Mouse (Mus musculus): ENCODE data around the gene Setd1a.
"Not testable (repeated sequence)": the region's sequence is repeated elsewhere in the genome, so short reads cannot be mapped to it uniquely, and the experiment has no call there.

Setd1a gene

DNA sequence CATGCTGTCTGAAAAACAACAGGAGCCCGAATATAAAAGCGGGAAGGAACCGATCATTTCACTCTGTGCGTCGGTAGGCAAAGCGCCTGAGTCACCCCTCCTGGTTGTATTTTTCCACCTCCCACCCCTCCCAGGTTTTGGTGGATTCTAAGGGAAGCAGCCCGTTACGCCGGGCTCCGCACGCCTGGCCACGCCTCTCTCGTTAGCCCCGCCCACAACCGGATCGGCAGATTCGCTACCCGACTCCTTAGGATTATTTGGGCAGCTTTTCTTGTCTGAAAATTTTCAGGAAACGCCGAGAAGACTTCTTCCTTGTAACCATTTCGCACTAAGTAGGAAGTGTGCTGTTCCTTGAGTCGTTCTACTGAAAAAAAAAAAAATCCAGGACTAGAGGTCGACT lies at the start of gene Setd1a:
TSS of gene Setd1a (plus strand) at position 245 of the 400 bp plus-strand sequence.
- DNase-seq (ENCODE audit: low spot score) = peak; percentile 89

GRCm38 (mm10) chr7:127727898-127728297 lies 48.6 kb upstream of the Setd1a start:
- no peak for DNase-seq (ENCODE audit: low spot score)

- DNase-seq (ENCODE audit: low spot score) = no peak
These were observed 46.3 kb upstream of the Setd1a start for GRCm38 (mm10) chr7:127730170-127730569.

GRCm38 (mm10) chr7:127732066-127732465 lies 44.4 kb upstream of the Setd1a start, which contains the start of gene Ctf2:
Gene Ctf2, minus strand, starts transcription at chr7:127732166.
- DNase-seq (ENCODE audit: low spot score) = not testable (repeated sequence)

DNA sequence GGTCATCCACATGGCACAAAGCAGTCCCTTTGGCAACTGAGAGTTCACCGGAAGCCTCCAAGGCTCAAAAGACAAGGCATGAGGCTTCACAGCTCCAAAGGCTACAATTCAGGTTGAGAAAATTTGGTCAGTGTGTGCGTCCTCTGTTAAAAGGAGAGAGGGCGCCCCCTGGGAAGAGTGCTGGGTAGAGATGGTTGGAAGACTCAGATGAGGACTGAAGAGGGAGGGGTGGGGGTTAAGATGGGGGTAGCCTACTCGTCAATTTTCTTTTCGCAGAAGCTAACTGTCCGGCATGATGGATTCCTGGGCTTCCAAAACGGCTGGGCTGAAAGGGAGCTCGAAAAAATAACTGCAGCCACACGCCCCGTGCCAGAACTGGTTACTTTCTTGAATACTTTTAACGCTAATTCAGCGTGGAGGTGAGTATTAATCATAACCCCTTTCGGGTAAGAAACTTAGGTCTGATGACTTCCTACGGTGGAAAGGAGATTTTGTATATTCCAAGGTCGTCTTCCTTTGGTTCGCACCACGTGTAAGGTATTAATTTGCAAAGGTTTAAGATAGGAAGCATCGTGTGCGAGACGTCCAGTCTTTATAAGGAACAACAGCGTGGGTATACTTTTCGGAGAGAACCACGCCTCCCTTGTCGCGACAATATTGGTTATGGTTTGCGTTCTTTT lies 32.0 kb upstream of the Setd1a start, which contains the start of gene Fbxl19:
TSS of gene Fbxl19 (plus strand) at position 178 of the 680 bp plus-strand sequence.
- peak; percentile 68 for DNase-seq (ENCODE audit: low spot score)

- peak; percentile 93 for DNase-seq (ENCODE audit: low spot score)
These were observed 31.2 kb upstream of the Setd1a start for GRCm38 (mm10) chr7:127745251-127745651.

DNA sequence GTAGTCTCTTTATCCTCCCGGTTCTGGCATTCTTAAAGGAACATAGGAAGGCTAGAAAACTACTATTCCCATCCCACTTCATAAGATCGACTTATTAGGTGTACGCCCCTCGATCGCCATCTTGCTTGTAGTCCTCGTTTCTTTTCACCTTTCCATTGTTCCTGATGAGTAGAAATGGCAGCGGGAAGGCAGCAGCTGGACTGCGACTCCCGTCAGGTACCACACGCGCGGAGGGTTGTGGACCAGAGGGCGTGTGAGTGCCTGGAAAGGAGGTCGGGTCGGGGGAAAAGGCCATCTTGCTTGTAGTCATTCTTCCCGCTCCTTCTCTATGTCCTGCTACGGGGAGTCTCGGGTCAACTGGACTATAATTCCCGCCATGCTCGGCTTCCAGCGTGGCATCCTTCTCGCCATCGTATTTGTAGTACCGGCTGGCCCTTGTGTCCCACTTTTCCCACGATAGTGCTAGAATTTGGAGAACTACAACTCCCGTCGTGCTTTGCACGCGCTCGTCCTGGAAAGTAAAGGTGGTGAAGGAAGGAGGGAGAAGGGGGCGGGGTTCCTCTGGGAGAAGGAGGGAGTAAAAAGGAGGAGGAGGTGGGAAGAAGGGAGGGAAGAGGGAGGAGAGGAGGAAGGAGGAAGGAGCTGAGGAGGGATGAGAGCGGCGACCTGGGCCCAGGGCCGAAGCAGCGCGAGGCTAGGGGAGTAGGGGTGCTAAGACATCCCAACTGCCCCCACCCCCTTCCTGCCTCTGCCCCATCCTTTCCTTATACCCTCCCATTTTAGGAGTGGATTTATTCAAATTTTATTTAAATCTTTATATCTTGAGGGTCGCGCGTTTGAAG lies 30.6 kb upstream of the Setd1a start:
- peak; percentile 96 for DNase-seq (ENCODE audit: low spot score)

- DNase-seq (ENCODE audit: low spot score) = peak; percentile 67
These were observed 29.7 kb upstream of the Setd1a start for GRCm38 (mm10) chr7:127746494-127747491.

- DNase-seq (ENCODE audit: low spot score) = no peak
These were observed 28.8 kb upstream of the Setd1a start for GRCm38 (mm10) chr7:127747559-127748234.

DNA sequence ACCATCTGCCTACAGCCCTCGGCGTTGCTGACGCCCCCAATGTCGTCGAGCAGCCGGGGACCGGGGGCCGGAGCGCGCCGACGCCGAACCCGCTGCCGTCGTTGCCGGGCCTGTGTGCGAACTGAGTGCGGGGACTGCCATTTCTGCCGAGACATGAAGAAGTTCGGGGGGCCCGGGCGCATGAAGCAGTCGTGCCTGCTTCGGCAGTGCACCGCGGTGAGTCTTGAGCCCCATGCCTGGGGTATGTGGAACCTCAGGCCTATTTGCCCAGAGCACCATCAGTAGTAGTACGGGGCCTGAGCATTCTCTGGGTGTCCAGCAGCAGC lies 28.3 kb upstream of the Setd1a start:
- DNase-seq (ENCODE audit: low spot score) = no peak

DNA sequence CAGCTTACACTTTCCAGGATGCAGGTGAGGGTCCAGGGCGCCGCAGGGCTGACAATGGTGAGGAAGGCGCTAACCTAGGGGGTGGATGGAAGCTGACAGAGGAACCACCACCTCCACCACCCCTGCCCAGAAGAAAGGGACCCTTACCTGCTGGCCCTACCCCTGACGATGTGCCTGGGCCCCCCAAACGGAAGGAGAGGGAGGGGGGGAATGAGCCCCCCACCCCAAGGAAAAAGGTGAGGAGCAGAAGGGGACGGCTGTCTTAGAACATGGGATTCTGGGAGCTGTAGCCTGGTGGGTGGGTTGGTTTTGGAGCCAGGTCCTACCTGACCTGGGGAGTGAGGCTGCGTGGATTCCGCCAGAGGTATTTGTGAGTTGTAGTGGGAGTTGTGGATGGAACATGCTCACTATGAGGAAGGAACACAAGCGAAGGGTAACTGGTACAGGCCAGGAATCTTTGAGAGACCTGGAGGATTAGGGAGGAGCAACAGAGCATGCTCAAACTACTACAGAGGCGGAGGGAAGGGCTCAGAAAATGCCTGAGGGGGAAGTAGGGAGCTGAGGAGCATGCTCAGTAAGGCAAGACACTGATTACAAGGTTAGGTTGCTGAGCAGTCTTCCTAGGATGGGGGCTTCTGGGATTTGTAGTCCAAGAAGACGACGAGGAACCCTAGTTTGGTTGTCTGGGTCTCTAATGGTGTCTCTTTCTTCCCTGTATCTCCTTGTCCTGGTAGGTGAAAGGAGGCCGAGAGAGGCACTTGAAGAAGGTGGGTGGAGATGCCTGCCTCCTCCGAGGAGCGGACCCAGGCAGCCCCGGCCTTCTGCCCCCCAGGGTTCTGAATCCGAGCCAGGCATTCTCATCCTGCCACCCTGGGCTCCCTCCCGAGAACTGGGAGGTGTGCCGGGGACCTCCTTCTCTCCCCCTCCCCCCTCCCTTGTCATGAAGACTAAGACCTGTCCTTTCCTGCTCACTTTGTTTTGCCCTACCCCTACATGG lies 26.0 kb upstream of the Setd1a start:
- DNase-seq (ENCODE audit: low spot score) = no peak

- no peak for DNase-seq (ENCODE audit: low spot score)
These were observed 24.9 kb upstream of the Setd1a start for GRCm38 (mm10) chr7:127751619-127752018.

DNA sequence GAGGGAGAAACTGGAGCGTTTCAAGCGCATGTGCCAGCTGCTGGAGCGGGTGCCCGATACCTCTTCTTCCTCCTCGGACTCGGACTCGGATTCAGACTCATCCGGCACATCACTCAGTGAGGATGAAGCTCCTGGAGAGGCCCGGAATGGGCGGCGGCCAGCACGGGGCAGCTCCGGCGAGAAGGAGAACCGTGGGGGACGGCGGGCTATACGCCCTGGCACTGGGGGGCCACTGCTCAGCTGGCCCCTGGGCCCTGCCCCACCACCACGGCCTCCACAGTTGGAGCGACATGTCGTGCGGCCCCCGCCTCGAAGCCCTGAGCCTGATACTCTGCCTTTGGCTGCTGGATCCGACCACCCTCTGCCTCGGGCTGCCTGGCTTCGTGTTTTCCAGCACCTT lies 24.4 kb upstream of the Setd1a start:
- no peak for DNase-seq (ENCODE audit: low spot score)

- peak; percentile 84 for DNase-seq (ENCODE audit: low spot score)
These were observed 23.3 kb upstream of the Setd1a start for GRCm38 (mm10) chr7:127753158-127753557.

GRCm38 (mm10) chr7:127753741-127754140 lies 22.7 kb upstream of the Setd1a start:
- DNase-seq (ENCODE audit: low spot score) = no peak

DNA sequence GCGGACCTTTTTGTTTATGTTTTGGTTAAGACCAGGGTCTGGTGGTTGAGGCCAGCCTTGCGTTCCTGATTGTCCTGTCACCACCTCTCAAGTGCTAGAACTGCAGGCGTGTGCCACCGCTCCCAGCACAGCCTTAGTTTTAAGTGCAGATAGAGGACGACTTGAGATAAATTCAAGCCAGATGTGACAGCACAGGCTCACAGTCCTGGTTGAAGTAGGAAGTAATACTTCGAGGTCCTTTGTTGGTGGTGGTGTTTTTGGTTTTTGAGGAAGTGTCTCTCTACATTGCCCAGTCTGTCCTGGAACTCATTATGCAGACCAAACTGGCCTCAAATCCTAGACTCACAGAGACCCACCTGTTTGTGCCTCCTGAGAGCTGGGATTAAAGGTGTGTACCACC lies 16.8 kb upstream of the Setd1a start:
- no peak for DNase-seq (ENCODE audit: low spot score)

DNA sequence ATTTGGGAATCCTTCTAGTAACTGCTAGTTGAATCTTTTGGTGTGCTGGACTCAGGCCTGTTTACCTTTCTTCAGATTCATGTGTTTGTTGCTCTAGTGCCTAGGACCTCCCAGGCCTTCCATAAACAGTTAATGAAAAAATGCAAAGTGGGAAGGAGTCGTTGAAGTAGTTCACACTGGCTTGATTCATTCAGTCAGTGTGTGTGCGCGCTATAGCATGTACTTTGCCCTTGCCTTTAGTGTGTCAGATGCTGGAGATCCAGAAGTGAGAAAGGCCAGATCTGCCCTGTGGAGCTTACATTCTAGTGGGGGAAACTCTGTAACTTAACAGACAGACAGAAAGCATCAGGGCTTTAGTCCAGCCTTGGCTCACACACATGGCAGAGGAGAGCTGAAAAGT lies 16.0 kb upstream of the Setd1a start:
- DNase-seq (ENCODE audit: low spot score) = no peak

- DNase-seq (ENCODE audit: low spot score) = no peak
These were observed 15.4 kb upstream of the Setd1a start for GRCm38 (mm10) chr7:127761026-127761425.

- DNase-seq (ENCODE audit: low spot score) = no peak
These were observed 12.8 kb upstream of the Setd1a start for GRCm38 (mm10) chr7:127763642-127764041.

- DNase-seq (ENCODE audit: low spot score) = no peak
These were observed 10.7 kb upstream of the Setd1a start for GRCm38 (mm10) chr7:127765756-127766155.

Measured in testis, postnatal 14 days (tissue).